Mouse (Mus musculus): ENCODE data around the gene Tnfrsf8. TPM values are rescaled to one million over a fixed set of nuclear protein-coding genes. Genes with fewer than 3 reads are reported as not detected.

Tnfrsf8 gene
- total RNA-seq, 2 experiments from 2014 or later = 1.7 to 1.9 TPM

DNA sequence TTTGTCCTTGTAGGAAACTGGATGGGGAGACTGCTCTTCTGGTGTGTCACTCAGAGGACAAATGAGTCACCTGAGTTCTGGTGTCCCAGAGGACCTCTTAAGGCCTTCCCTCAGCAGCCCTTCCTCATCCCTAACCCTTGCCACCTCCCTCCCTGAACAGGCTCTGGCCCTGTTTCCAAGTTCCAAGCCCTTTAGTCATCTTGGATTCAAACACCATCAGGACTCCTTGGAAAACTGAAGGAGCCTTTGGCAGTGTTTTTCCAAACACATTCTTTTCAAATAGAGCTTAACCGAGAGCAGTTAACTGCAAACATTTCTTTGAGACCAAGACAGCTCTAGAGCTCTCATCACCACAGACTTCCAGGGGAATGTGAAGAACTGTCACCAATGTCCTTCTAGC lies 42.2 kb downstream of the Tnfrsf8 start:
- DNase-seq (ENCODE audit: low spot score in 2 of 2) = no peak

DNA sequence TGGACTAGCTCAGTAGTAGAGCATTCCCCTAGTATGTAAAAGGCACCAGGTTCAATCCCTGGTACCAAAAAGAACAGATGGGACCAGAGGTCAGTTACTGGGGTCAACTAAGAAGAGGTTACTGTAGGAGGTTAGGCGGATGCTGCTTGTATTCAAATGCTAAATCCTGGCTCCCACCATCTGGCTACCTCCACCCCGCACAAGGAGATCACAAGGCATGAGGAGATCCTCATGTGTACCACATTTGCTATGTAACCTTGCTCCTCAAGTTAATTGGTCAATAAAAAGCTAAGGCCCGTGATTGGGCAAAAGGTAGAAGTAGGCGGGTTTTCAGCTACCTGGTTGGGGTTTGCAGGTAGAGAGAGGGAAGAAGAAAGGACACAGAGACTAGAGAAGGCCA lies 43.3 kb downstream of the Tnfrsf8 start:
- no peak for DNase-seq (ENCODE audit: low spot score in 2 of 2)

- DNase-seq (ENCODE audit: low spot score in 2 of 2) = no peak
Observed at GRCm38 (mm10) chr4:145270136-145270535, 44.8 kb downstream of the Tnfrsf8 start.

DNA sequence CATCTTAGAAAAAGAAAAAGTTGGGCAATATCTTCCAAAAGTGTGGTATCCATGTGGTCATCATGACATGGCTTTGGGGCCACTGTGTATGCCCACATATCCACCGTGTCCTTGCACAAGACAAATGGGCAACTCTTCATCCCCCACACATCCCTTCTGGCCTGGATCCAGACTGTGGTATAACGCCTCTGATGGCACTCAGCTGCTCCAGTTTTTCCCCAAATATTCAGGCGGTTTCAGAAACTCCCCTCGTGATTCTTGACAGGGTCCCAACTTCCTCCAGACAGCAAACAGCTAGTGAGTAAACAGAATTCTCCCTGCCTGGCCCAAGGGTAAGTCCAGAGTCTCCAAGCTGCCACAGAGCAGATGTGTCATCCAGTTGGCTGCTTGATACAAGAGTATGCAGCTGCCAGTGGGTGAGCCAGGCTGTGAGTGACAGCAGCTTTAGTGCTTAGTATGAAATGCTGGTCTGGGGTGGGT lies 47.3 kb downstream of the Tnfrsf8 start:
- DNase-seq (ENCODE audit: low spot score in 2 of 2) = no peak

DNA sequence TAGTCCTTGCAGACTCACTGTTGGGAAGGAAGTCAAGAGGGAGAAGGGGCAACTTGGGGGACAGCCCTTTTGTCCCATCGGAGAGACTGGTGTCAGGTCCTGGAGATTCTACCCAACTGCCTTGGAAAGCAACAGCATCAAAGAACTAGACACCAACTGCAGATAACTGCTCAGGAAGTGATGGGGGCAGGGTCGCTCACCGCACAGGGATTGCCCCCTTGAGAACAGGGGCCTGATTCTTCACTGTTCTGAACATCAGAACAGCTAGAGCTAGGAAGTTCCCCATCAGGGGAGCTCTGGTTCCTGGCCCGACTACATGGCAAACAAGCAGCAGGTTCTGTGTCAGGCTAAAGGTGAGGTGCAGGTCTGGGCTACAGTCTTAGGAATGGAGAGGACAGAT lies 48.5 kb downstream of the Tnfrsf8 start:
- no peak for DNase-seq (ENCODE audit: low spot score in 2 of 2)

DNA sequence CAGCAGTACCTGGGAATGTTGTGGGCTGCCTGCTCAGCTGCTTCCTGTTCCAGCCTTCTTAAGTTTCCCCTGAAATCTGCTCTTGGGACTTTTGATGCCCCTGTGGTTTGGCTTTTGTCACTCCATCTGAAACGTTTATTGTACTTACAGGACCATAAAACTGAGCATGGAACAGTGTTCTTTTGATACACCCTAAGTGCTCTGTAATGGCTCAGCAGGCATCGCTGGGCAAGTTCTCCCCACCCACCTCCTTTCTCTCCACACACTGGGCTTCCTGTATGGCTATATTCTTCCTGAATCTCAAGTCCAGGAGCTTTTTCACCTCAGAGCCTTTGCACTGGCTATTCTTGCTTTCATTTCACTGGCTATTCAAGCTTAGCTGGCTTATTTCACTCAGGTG lies 50.2 kb downstream of the Tnfrsf8 start:
- DNase-seq (ENCODE audit: low spot score in 2 of 2) = no peak

DNA sequence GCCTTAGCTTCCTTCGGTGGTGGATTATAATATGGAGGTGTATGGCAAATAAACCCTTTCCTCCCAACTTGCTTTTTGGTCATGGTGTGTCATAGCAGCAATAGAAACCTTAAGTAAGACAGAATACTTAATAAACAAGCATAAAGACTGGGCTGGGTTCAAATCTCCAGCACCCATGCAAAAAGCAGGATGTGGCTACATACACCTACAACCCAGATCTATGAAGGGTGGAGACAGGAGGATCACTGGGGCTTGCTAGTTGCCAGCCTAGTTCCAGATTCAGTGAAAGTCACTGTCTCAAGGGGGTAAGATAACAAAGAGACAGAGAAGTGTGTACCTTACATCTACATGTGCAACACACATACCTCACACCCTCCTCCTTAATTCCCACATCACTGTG lies 51.4 kb downstream of the Tnfrsf8 start:
- no peak for DNase-seq (ENCODE audit: low spot score in 2 of 2)

DNA sequence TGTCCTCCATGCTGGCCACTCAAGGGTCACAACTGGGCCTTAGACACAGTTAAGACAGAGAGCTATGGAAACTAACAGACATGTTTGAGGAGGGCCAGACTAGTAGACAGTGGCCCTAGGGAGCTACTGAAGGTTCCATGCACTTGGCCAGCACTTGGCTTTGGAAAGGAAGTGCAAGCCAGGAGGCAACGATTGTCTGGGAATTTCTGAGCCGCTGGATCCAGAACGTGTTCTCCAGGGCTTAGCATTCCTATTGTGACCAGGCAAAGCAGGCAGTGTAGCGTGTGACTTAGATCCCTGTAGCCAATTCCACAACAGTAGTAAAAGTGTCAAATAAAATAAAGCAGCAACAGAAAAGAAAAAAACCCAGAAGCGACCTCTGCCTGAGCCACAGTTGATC lies 54.2 kb downstream of the Tnfrsf8 start:
- no peak for DNase-seq (ENCODE audit: low spot score in 2 of 2)

GRCm38 (mm10) chr4:145257751-145258434 lies 57.1 kb downstream of the Tnfrsf8 start:
- no peak for DNase-seq (ENCODE audit: low spot score in 2 of 2)

- DNase-seq (ENCODE audit: low spot score in 2 of 2) = no peak
Observed at GRCm38 (mm10) chr4:145256144-145256543, 58.8 kb downstream of the Tnfrsf8 start.

- peak in 1 of 2 experiments; percentile 25 for DNase-seq (ENCODE audit: low spot score in 2 of 2)
Observed at GRCm38 (mm10) chr4:145254418-145254817, 60.5 kb downstream of the Tnfrsf8 start.

- no peak for DNase-seq (ENCODE audit: low spot score in 2 of 2)
Observed at GRCm38 (mm10) chr4:145252611-145253010, 62.4 kb downstream of the Tnfrsf8 start.

DNA sequence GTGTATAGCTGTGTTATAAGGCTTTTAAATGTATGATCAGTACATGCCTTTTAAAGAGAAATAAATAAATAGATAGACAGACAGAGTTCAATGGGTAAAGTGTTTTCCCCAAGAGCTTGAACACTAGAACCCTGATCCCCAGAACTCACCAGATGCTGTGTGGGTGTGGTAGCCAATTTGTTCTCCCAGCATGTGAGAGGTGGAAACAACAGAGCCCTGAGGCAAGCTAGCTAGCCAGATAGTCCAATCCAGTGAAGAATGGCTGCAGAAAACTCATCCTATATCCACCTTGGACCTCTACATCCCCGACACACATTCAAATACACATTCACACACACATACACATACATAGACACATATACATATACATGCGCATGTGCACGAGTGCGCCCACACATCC lies 63.4 kb downstream of the Tnfrsf8 start:
- no peak for DNase-seq (ENCODE audit: low spot score in 2 of 2)

DNA sequence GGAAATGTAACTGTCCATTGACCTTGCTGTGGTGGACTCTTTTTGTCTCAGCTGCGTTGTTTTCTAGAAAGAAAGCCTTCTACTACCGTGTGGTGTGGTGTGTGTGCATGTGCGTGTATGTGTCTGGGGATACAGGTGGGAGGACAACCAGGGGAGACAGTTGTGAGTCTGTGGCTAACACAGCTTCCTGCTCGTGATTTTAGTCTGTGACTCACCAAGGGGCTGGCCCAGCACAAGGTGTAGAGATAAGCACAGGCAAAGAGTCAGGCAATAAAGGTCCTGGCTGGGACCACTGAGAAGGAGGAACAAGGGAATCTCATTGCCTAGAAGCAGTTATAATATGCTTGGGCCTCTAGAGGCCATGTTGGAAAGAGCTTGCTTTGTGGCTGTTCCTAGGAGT lies 65.0 kb downstream of the Tnfrsf8 start:
- DNase-seq (ENCODE audit: low spot score in 2 of 2) = no peak

DNA sequence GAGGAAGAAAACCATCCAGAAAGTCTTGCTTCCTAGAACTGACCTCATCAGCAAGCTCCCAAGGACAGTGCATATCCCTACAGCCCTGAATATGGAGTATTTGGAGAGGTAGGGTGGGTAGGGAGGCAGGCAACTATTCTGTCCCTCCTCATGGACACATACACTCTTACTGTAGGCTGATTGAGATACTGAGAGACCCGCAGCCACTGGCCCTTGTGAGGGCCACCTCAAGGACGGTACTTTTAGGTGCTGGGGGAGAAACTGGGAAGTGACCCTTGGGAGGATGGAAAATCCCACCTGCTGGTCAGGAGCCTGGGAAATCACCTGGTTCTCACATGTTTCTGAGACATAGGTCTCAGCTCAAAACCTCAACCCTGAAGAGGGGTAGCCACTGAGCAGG lies 67.4 kb downstream of the Tnfrsf8 start:
- DNase-seq (ENCODE audit: low spot score in 2 of 2) = no peak

- DNase-seq (ENCODE audit: low spot score in 2 of 2) = peak in 1 of 2 experiments; percentile 20
Observed at GRCm38 (mm10) chr4:145246173-145247011, 68.6 kb downstream of the Tnfrsf8 start, which contains the start of gene Tnfrsf1b. TSS of gene Tnfrsf1b (minus strand) at chr4:145246870.

GRCm38 (mm10) chr4:145245581-145245980 lies 69.4 kb downstream of the Tnfrsf8 start:
- no peak for DNase-seq (ENCODE audit: low spot score in 2 of 2)

DNA sequence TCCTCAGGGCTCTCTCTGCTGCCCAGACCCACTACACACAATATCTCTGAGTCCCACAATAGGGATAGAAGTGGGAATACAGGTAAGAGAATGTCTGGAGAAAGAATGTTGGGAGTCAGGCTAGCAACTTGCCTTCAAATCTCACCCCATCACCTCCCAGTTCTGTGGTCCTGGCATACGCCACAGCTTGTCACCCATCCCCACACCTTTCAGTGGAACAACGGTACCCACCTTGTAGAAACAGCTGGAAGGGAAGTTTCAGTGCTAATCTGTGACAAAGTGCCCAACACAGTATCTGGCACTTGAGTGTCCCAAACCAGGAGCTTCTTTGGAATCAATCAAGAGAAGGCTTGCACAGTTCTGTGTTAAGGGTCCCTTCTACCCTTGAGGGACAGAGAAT lies 70.3 kb downstream of the Tnfrsf8 start:
- DNase-seq (ENCODE audit: low spot score in 2 of 2) = no peak

GRCm38 (mm10) chr4:145242719-145243350 lies 72.1 kb downstream of the Tnfrsf8 start:
- no peak for DNase-seq (ENCODE audit: low spot score in 2 of 2)

GRCm38 (mm10) chr4:145240723-145241231 lies 74.2 kb downstream of the Tnfrsf8 start:
- DNase-seq (ENCODE audit: low spot score in 2 of 2) = no peak

- peak in 1 of 2 experiments; percentile 9 for DNase-seq (ENCODE audit: low spot score in 2 of 2)
Observed at GRCm38 (mm10) chr4:145239049-145239830, 75.7 kb downstream of the Tnfrsf8 start.

Measured in left cerebral cortex, adult 18-20 months (tissue).